Mouse (Mus musculus) limb, embryonic 11.5 days (tissue): ENCODE data around the gene Sap30bp. TPM values are rescaled to one million over a fixed set of nuclear protein-coding genes. Genes with fewer than 3 reads are reported as not detected.

Experiments used
- ATAC-seq: fragments of 200-750 bp; cut with Nextera tagmentation; 2 replicates; pipeline ENCODE4 v1.8.0; 2017; ENCODE audit warnings: low read depth; ENCODE audit not compliant: insufficient number of reproducible peaks, low FRiP score, low TSS enrichment
- DNase-seq: peaks from one replicate; pipeline ENCODE4 v3.0.0-alpha.2; 2015; ENCODE audit warnings: low spot score
- H3K27ac ChIP-seq: fragments of 300-500 bp; sonication (generic); replicated peaks from 2 replicates; pipeline ENCODE4 v1.5.1; 2014; ENCODE audit warnings: low read depth, mild to moderate bottlenecking, low read length
- H3K27me3 ChIP-seq: fragments of 300-500 bp; sonication (generic); 2 replicates; pipeline ENCODE4 v1.6.1; 2014; ENCODE audit warnings: mild to moderate bottlenecking, low read length, mixed read lengths; ENCODE audit not compliant: control insufficient read depth, insufficient read depth
- H3K36me3 ChIP-seq: fragments of 300-500 bp; sonication (generic); 2 replicates; pipeline ENCODE4 v1.6.1; 2014; ENCODE audit warnings: mild to moderate bottlenecking, low read length, moderate library complexity, mixed read lengths; ENCODE audit not compliant: control insufficient read depth, insufficient read depth
- H3K4me1 ChIP-seq: fragments of 300-500 bp; sonication (generic); 2 replicates; pipeline ENCODE4 v1.6.1; 2014; ENCODE audit warnings: low read length, mixed read lengths; ENCODE audit not compliant: control insufficient read depth, insufficient read depth
- H3K4me2 ChIP-seq: fragments of 300-500 bp; sonication (generic); 2 replicates; pipeline ENCODE4 v1.6.1; 2014; ENCODE audit warnings: low read depth, mild to moderate bottlenecking, moderate library complexity; ENCODE audit not compliant: severe bottlenecking
- H3K4me3 ChIP-seq: fragments of 300-500 bp; sonication (generic); 2 replicates; pipeline ENCODE4 v1.5.1; 2014; ENCODE audit warnings: low read depth, low read length
- H3K9ac ChIP-seq: fragments of 300-500 bp; sonication (generic); 2 replicates; pipeline ENCODE4 v1.6.1; 2014; ENCODE audit warnings: mild to moderate bottlenecking, low read length
- H3K9me3 ChIP-seq: fragments of 300-500 bp; sonication (generic); 2 replicates; pipeline ENCODE4 v1.6.1; 2016; ENCODE audit warnings: low read length; ENCODE audit not compliant: control insufficient read depth
- WGBS: fragments of 180-500 bp; shearing (Covaris S2); extraction: QIAGEN DNeasy Blood & Tissue Kit; methylation state at CpG from one replicate; pipeline ENCODE4 v1.1.7; 2014; 5-methylcytosine and 5-hydroxymethylcytosine counted together
- polyA plus RNA-seq: library from polyadenylated mRNA; unstranded; fragments of >200 nt; fragmentation: Nextera tagmentation; extraction: Ambion mirVana; gene quantifications from 2 replicates; pipeline ENCODE4 v1.2.1, GENCODE M21; 2014

Sap30bp gene
- polyA plus RNA-seq, 1 experiment from 2014 or later: 50.7 TPM

GRCm38 (mm10) chr11:115894755-115895520, 38.1 kb upstream of the Sap30bp start:
- Histone ChIP-seq H3K9me3 (no peaks in the 10 kb centered on the region), H3K36me3 (peaks cover 4% of the 10 kb centered on the region; the same call in 1 of the 2 replicates), H3K4me1 (peaks cover 8% of the 10 kb centered on the region), H3K27ac (0 out of 2 replicates have a peak overlapping the region, but pooled peaks have one; percentile 30), H3K4me3 (no peak overlapping the region), H3K4me2 (no peak overlapping the region), H3K9ac (no peak overlapping the region), H3K27me3 (no peaks in the 10 kb centered on the region)
- DNase-seq (no peak), ATAC-seq (no peak)
- WGBS: 77% methylated on average over 14 of the region's 14 CpGs

GRCm38 (mm10) chr11:115898446-115898845, 34.6 kb upstream of the Sap30bp start:
- no peak overlapping the region for H3K4me3 ChIP-seq
- no peak overlapping the region for H3K9ac ChIP-seq
- H3K4me1 ChIP-seq: peaks cover 9% of the 10 kb centered on the region
- no peak for ATAC-seq
- no peaks in the 10 kb centered on the region for H3K9me3 ChIP-seq
- no peak overlapping the region for H3K27ac ChIP-seq
- no peak overlapping the region for H3K4me2 ChIP-seq
- H3K27me3 ChIP-seq: no peaks in the 10 kb centered on the region
- 79% methylated on average over 7 of the region's 7 CpGs for whole genome bisulfite sequencing
- peaks cover 4% of the 10 kb centered on the region; the same call in 1 of the 2 replicates for H3K36me3 ChIP-seq
- DNase-seq: no peak

GRCm38 (mm10) chr11:115898886-115899285, 34.2 kb upstream of the Sap30bp start:
- no peak overlapping the region for H3K4me2 ChIP-seq
- no peaks in the 10 kb centered on the region for H3K9me3 ChIP-seq
- no peak for ATAC-seq
- peaks cover 9% of the 10 kb centered on the region for H3K4me1 ChIP-seq
- H3K4me3 ChIP-seq: no peak overlapping the region
- DNase-seq: peak; percentile 51
- peaks cover 4% of the 10 kb centered on the region; the same call in 1 of the 2 replicates for H3K36me3 ChIP-seq
- no peaks in the 10 kb centered on the region for H3K27me3 ChIP-seq
- H3K9ac ChIP-seq: no peak overlapping the region
- no peak overlapping the region for H3K27ac ChIP-seq
- 20% methylated on average over 4 of the region's 4 CpGs for WGBS

GRCm38 (mm10) chr11:115899486-115900266, 33.4 kb upstream of the Sap30bp start, which contains the start of gene Smim5:
Smim5 (plus strand) TSS chr11:115899966.
- H3K36me3 ChIP-seq: peaks cover 4% of the 10 kb centered on the region; the same call in 1 of the 2 replicates
- no peaks in the 10 kb centered on the region for H3K27me3 ChIP-seq
- 30% methylated on average over 16 of the region's 16 CpGs for WGBS
- H3K4me1 ChIP-seq: peaks cover 9% of the 10 kb centered on the region
- H3K9ac ChIP-seq: no peak within 1 kb of the TSS; the same call in 1 of the 2 replicates
- no peak within 1 kb of the TSS for H3K4me3 ChIP-seq
- peak; percentile 61 for DNase-seq
- H3K4me2 ChIP-seq: no peak within 1 kb of the TSS
- no peaks in the 10 kb centered on the region for H3K9me3 ChIP-seq
- ATAC-seq: peak; percentile 38; the same call in 1 of the 2 replicates
- peak within 1 kb of the TSS; percentile 33; the same call in 1 of the 2 replicates for H3K27ac ChIP-seq

GRCm38 (mm10) chr11:115900561-115901337, 32.3 kb upstream of the Sap30bp start:
- Histone ChIP-seq H3K27ac (no peak overlapping the region), H3K4me1 (peaks cover 9% of the 10 kb centered on the region), H3K27me3 (no peaks in the 10 kb centered on the region), H3K9ac (no peak overlapping the region), H3K9me3 (no peaks in the 10 kb centered on the region), H3K4me2 (no peak overlapping the region), H3K4me3 (no peak overlapping the region), H3K36me3 (peaks cover 4% of the 10 kb centered on the region; the same call in 1 of the 2 replicates)
- 85% methylated on average over 8 of the region's 8 CpGs for WGBS
- no peak for ATAC-seq
- DNase-seq: no peak

GRCm38 (mm10) chr11:115901338-115902161, 31.5 kb upstream of the Sap30bp start:
- Histone ChIP-seq H3K4me1 (peaks cover 9% of the 10 kb centered on the region), H3K36me3 (peaks cover 4% of the 10 kb centered on the region), H3K27ac (no peak overlapping the region), H3K4me3 (no peak overlapping the region), H3K27me3 (no peaks in the 10 kb centered on the region), H3K9ac (no peak overlapping the region), H3K9me3 (no peaks in the 10 kb centered on the region), H3K4me2 (no peak overlapping the region)
- 89% methylated on average over 9 of the region's 9 CpGs for WGBS
- ATAC-seq (no peak), DNase-seq (no peak)

GRCm38 (mm10) chr11:115902177-115902576, 30.9 kb upstream of the Sap30bp start:
- Histone ChIP-seq H3K9ac (no peak overlapping the region), H3K4me3 (no peak overlapping the region), H3K9me3 (no peaks in the 10 kb centered on the region), H3K27ac (no peak overlapping the region), H3K4me2 (no peak overlapping the region), H3K36me3 (peaks cover 2% of the 10 kb centered on the region; the same call in 1 of the 2 replicates), H3K4me1 (peaks cover 9% of the 10 kb centered on the region), H3K27me3 (no peaks in the 10 kb centered on the region)
- 82% methylated on average over 5 of the region's 5 CpGs for WGBS
- no peak for ATAC-seq
- no peak for DNase-seq
